Mouse (Mus musculus) neural tube, embryonic 11.5 days (tissue): ENCODE measurements around the gene Cadm2. TPM values are rescaled to one million over a fixed set of nuclear protein-coding genes. Genes with fewer than 3 reads are reported as not detected.

ENCODE experiments used
- ATAC-seq: fragments of 200-750 bp; cut with Nextera tagmentation; 2 replicates; pipeline ENCODE4 v1.8.0; 2017; ENCODE audit warnings: moderate number of reproducible peaks, mild to moderate bottlenecking, moderate TSS enrichment, moderate library complexity; ENCODE audit not compliant: insufficient read depth, low FRiP score, low TSS enrichment
- DNase-seq: peaks from one replicate; pipeline ENCODE4 v3.0.0-alpha.2; 2015; ENCODE audit warnings: low spot score
- H3K27ac ChIP-seq: fragments of 300-500 bp; sonication (generic); 2 replicates; pipeline ENCODE4 v1.5.1; 2014; ENCODE audit warnings: low read depth, mild to moderate bottlenecking, low read length
- H3K27me3 ChIP-seq: fragments of 300-500 bp; sonication (generic); 2 replicates; pipeline ENCODE4 v1.6.1; 2014; ENCODE audit warnings: mild to moderate bottlenecking, low read length, mixed read lengths; ENCODE audit not compliant: control insufficient read depth, insufficient read depth
- H3K36me3 ChIP-seq: fragments of 300-500 bp; sonication (generic); 2 replicates; pipeline ENCODE4 v1.6.1; 2014; ENCODE audit warnings: mild to moderate bottlenecking, low read length, moderate library complexity, mixed read lengths; ENCODE audit not compliant: control insufficient read depth, insufficient read depth
- H3K4me1 ChIP-seq: fragments of 300-500 bp; sonication (generic); 2 replicates; pipeline ENCODE4 v1.6.1; 2014; ENCODE audit warnings: low read length, mixed read lengths; ENCODE audit not compliant: control insufficient read depth, insufficient read depth
- H3K4me2 ChIP-seq: fragments of 300-500 bp; sonication (generic); 2 replicates; pipeline ENCODE4 v1.6.1; 2014; ENCODE audit warnings: low read depth, mild to moderate bottlenecking, moderate library complexity
- H3K4me3 ChIP-seq: fragments of 300-500 bp; sonication (generic); 2 replicates; pipeline ENCODE4 v1.5.1; 2014; ENCODE audit warnings: low read depth, low read length
- H3K9ac ChIP-seq: fragments of 300-500 bp; sonication (generic); 2 replicates; pipeline ENCODE4 v1.6.1; 2014; ENCODE audit warnings: mild to moderate bottlenecking, low read length
- H3K9me3 ChIP-seq: fragments of 300-500 bp; sonication (generic); 2 replicates; pipeline ENCODE4 v1.6.1; 2016; ENCODE audit warnings: low read length; ENCODE audit not compliant: control insufficient read depth
- WGBS: fragments of 180-500 bp; shearing (Covaris S2); extraction: QIAGEN DNeasy Blood & Tissue Kit; methylation state at CpG from one replicate; pipeline ENCODE4 v1.1.7; 2014; 5-methylcytosine and 5-hydroxymethylcytosine counted together
- polyA plus RNA-seq: library from polyadenylated mRNA; unstranded; fragments of >200 nt; fragmentation: Nextera tagmentation; extraction: Ambion mirVana; gene quantifications from 2 replicates; pipeline ENCODE4 v1.2.1, GENCODE M21; 2014

The Cadm2 gene
- polyA plus RNA-seq, 1 experiment from 2014 or later = 5.2 TPM

DNA sequence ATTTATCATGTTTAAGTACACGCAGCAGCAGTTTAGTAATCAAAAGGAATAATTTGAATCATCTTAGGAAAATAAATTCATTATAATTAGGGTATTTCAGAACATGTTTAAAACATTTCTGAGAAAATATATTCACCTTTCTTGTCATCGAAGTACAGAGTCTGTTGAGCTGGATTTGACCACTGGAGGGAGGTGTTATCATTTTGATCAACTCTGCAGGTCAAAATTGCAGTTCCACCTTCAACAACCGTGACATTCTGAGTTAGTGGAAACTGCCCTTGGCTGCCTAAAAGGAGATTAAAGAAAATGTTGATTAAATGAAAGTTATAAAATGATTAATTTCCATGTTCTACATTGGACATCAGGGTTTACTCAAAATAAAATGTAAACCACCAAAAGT, 738.1 kb downstream of the Cadm2 start:
- no peak overlapping the region for H3K4me3 ChIP-seq
- no peak for DNase-seq
- WGBS = 63% methylated on average over 3 of the region's 3 CpGs

DNA sequence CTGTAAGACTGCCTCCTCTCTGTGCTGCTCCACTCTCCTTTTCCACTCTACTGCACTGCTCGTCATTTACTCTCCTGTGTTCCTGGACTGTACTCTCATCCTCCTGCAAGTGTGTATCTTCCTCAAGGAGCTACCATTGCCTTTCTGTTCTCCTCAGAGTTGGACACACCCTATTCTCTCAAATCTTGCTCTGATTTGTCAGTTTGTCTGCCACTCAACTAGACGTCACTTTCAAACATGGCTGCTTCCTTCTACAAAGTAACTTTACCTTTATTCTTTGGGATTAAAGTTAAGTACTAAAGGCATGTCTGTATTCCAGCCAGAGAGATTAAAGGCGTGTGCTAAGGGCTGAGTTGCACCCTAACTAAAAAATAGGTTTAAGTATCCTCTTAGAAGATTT, 749.5 kb downstream of the Cadm2 start:
- Histone ChIP-seq H3K27me3 (no peaks in the 10 kb centered on the region), H3K4me3 (no peak overlapping the region), H3K9me3 (no peaks in the 10 kb centered on the region), H3K36me3 (no peaks in the 10 kb centered on the region), H3K4me2 (no peak overlapping the region), H3K4me1 (no peaks in the 10 kb centered on the region), H3K9ac (no peak overlapping the region), H3K27ac (no peak overlapping the region)
- ATAC-seq (no peak), DNase-seq (no peak)
- WGBS = 82% methylated on average over 3 of the region's 3 CpGs

More for the DNA sequence above, 738.1 kb downstream of the Cadm2 start:
- Histone ChIP-seq H3K9ac (no peak overlapping the region), H3K4me1 (no peaks in the 10 kb centered on the region), H3K27me3 (no peaks in the 10 kb centered on the region), H3K36me3 (no peaks in the 10 kb centered on the region), H3K27ac (no peak overlapping the region), H3K9me3 (no peaks in the 10 kb centered on the region), H3K4me2 (no peak overlapping the region)
- ATAC-seq = no peak

DNA sequence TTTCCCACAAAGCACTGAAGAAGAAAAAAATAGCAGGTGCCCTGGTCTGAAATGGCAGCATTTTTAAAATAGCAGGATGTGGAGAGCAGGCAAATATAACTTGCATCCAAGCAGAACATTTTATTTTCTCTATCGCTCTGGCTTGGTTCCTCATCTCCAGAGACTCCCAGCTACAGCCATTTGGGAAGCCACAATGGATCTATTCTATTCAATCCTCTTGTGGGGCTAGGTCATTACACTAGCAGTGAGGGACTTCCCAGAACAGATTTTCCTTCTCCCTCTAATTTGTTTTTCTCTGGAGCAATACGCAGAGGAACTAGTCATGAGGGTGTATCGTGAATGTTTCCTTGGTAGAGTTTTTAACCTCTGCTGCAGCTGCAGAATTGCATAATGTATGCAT, 769.7 kb downstream of the Cadm2 start:
- no peaks in the 10 kb centered on the region for H3K9me3 ChIP-seq
- no peak overlapping the region for H3K4me2 ChIP-seq
- WGBS = 67% methylated on average over 3 of the region's 3 CpGs
- no peak for DNase-seq
- no peaks in the 10 kb centered on the region for H3K36me3 ChIP-seq
- no peaks in the 10 kb centered on the region for H3K4me1 ChIP-seq
- no peaks in the 10 kb centered on the region for H3K27me3 ChIP-seq
- H3K9ac ChIP-seq = no peak overlapping the region
- no peak overlapping the region for H3K27ac ChIP-seq
- no peak for ATAC-seq
- H3K4me3 ChIP-seq = no peak overlapping the region

DNA sequence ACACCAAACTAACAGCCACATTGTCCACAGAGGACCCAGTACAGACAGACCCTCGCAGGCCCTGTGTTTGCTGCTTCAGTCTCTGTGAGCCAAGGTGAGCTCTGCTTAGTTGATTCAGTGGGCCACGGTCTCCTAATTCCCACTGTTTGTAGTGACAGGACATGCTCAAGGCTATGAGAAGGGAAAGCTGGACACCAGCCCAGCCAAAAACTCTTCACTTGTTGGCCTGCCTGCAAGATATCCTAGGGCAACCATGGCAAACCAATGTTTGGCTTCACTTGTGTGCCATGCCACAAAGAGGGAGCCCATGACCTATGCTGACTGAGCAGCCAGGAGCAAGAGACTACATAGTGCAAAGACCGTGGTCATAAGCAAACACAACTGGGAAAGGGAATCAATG, 795.8 kb downstream of the Cadm2 start:
- Histone ChIP-seq H3K4me2 (no peak overlapping the region), H3K36me3 (no peaks in the 10 kb centered on the region), H3K9me3 (no peaks in the 10 kb centered on the region), H3K4me3 (no peak overlapping the region), H3K4me1 (no peaks in the 10 kb centered on the region), H3K27me3 (no peaks in the 10 kb centered on the region), H3K9ac (no peak overlapping the region), H3K27ac (no peak overlapping the region)
- no peak for ATAC-seq
- no peak for DNase-seq
- 88% methylated on average over 3 of the region's 3 CpGs for WGBS

DNA sequence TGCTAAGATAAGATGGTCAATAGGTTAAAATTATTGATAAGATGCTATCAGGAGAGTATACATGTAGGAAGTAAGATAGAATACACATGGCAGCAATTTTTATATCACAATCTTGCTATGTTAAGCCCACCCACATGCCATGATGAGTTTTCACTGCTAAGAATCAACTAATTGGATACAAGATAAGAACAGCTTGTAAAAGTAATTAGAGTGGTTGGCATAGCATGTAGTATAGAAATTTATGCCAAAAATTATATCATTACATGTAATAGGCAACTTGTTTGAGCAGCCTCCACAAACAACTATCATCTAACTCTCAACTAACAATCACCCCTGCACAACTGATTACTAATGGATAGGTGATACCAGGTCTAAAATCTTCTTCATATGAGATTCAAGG, 809.2 kb downstream of the Cadm2 start:
- no peak overlapping the region for H3K9ac ChIP-seq
- H3K27me3 ChIP-seq = no peaks in the 10 kb centered on the region
- H3K9me3 ChIP-seq = no peaks in the 10 kb centered on the region
- H3K27ac ChIP-seq = no peak overlapping the region
- H3K36me3 ChIP-seq = no peaks in the 10 kb centered on the region
- DNase-seq = no peak
- H3K4me3 ChIP-seq = no peak overlapping the region
- no peak overlapping the region for H3K4me2 ChIP-seq
- H3K4me1 ChIP-seq = no peaks in the 10 kb centered on the region
- ATAC-seq = no peak

DNA sequence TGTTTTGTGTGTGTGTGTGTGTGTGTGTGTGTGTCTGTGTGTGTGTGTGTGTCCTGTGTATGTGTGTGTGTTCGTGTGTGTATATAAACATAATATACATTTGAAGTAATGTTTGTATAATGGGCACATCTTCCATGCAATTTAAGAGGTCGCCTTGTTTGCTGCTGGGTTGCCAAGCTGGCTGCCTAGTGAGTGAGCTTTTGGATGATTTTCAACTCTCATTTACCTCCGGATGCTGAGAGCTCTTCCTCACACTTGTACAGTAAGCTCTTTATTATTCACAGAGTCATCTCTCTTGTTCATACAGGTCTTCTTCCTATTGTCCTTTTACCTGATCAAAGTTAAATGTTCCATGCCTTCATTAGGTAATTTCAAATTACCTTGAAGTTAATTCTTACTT, 822.5 kb downstream of the Cadm2 start:
- 73% methylated on average over 3 of the region's 3 CpGs for WGBS
- Histone ChIP-seq H3K9me3 (no peaks in the 10 kb centered on the region), H3K4me3 (no peak overlapping the region), H3K9ac (no peak overlapping the region), H3K27ac (no peak overlapping the region), H3K4me1 (no peaks in the 10 kb centered on the region), H3K36me3 (no peaks in the 10 kb centered on the region), H3K27me3 (no peaks in the 10 kb centered on the region), H3K4me2 (no peak overlapping the region)
- DNase-seq (no peak), ATAC-seq (no peak)

DNA sequence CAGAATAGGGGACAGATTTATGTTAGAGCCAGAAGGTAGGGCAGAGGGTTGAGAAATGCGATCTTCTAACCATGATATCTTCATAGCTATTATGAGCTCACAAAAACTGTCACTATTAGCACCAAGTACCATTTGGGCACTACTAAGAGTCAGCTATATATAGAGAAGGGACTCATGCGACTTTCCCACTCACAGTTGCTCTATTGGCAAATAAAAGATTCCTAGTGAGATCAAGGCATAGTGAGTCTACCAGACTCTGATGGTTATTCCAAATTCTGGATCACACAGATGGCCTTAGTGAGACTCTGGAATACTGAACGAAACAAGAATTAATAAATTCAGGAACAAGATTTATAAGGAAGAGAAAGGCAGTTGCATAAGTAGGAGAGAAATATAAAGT, 827.6 kb downstream of the Cadm2 start:
- Histone ChIP-seq H3K36me3 (no peaks in the 10 kb centered on the region), H3K4me3 (no peak overlapping the region), H3K27me3 (no peaks in the 10 kb centered on the region), H3K9ac (no peak overlapping the region), H3K4me1 (no peaks in the 10 kb centered on the region), H3K4me2 (no peak overlapping the region), H3K9me3 (no peaks in the 10 kb centered on the region), H3K27ac (no peak overlapping the region)
- DNase-seq = no peak
- 84% methylated on average over 3 of the region's 3 CpGs for WGBS
- no peak for ATAC-seq

DNA sequence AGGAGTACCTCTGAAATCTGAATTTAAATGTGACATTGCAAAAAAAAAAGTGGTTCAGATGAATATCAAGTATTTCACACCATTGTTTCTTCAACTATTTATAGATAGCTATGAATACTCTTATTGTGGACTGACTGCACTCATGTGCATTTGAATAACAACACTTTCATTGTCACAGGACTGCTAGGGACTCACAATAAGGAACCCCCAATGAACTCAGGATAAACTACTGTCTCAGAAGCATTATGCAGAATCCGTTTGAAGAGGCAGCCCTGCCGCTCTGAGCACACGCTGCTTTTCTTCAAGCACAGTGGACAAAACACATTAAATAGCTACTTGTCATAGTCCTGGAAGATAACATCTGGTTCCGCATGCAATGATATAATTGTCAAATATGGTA, 848.8 kb downstream of the Cadm2 start:
- Histone ChIP-seq H3K9me3 (no peaks in the 10 kb centered on the region), H3K27me3 (no peaks in the 10 kb centered on the region), H3K36me3 (no peaks in the 10 kb centered on the region), H3K9ac (no peak overlapping the region), H3K27ac (no peak overlapping the region), H3K4me1 (no peaks in the 10 kb centered on the region), H3K4me2 (no peak overlapping the region), H3K4me3 (no peak overlapping the region)
- WGBS = 38% methylated on average over 4 of the region's 4 CpGs
- ATAC-seq = 0 out of 2 replicates have a peak, but pooled peaks have one; percentile 17
- peak; percentile 19 for DNase-seq

DNA sequence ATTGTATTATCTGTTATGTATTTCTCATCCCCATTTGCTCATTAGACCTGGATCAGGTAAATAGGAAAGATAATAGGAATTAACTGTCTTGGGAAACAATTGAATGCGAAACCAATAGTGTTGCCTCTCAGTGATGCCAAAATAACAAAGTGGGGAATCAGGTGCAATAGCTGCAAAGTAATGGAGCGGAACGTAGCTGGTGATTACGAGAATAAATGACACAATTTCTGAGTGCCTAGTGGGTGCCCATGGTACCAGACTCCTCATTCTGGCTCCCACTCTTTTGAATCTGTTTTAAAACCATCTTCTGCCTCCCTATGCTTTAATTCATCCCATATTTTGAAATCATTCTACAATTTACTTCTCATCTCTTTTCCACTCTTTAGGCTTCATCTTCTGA, 851.2 kb downstream of the Cadm2 start:
- Histone ChIP-seq H3K4me2 (no peak overlapping the region), H3K27ac (no peak overlapping the region), H3K9ac (no peak overlapping the region), H3K9me3 (no peaks in the 10 kb centered on the region), H3K36me3 (no peaks in the 10 kb centered on the region), H3K4me3 (no peak overlapping the region), H3K27me3 (no peaks in the 10 kb centered on the region), H3K4me1 (no peaks in the 10 kb centered on the region)
- DNase-seq (no peak), ATAC-seq (no peak)
- 77% methylated on average over 4 of the region's 4 CpGs for WGBS
